Mouse (Mus musculus) cerebellum, adult 8-10 months (tissue): ENCODE measurements around the gene Zkscan1.

ENCODE experiments used
- DNase-seq: peaks from one replicate; pipeline ENCODE4 v3.0.0; 2022

Zkscan1 gene

GRCm38 (mm10) chr5:138118041-138118440 lies 33.2 kb downstream of the Zkscan1 start:
- DNase-seq = no peak

- DNase-seq = no peak
Observed at GRCm38 (mm10) chr5:138132425-138133064, 47.7 kb downstream of the Zkscan1 start.

- no peak for DNase-seq
Observed at GRCm38 (mm10) chr5:138137257-138137656, 52.4 kb downstream of the Zkscan1 start.

GRCm38 (mm10) chr5:138137935-138138549 lies 53.2 kb downstream of the Zkscan1 start:
- no peak for DNase-seq

GRCm38 (mm10) chr5:138138585-138138984 lies 53.7 kb downstream of the Zkscan1 start:
- DNase-seq = no peak

- DNase-seq = no peak
Observed at GRCm38 (mm10) chr5:138154390-138154789, 69.5 kb downstream of the Zkscan1 start.

- peak; percentile 87 for DNase-seq
Observed at GRCm38 (mm10) chr5:138155443-138155976, 70.6 kb downstream of the Zkscan1 start, which contains the start of gene Zfp113. Gene Zfp113 (minus strand): TSS chr5:138155744.
